Mouse (Mus musculus) hindbrain, embryonic 11.5 days (tissue): ENCODE results near the gene Gpr89. TPM values are rescaled to one million over a fixed set of nuclear protein-coding genes. Genes with fewer than 3 reads are reported as not detected.

ENCODE experiments used
- ATAC-seq: fragments of 200-750 bp; cut with Nextera tagmentation; 2 replicates; pipeline ENCODE4 v1.8.0; 2017; ENCODE audit warnings: mild to moderate bottlenecking, moderate TSS enrichment, moderate library complexity; ENCODE audit not compliant: low FRiP score
- DNase-seq: peaks from one replicate; pipeline ENCODE4 v3.0.0-alpha.2; 2015; ENCODE audit warnings: low spot score
- H3K27ac ChIP-seq: fragments of 300-500 bp; sonication (generic); 2 replicates; pipeline ENCODE4 v1.5.1; 2014; ENCODE audit warnings: mild to moderate bottlenecking, low read depth, low read length
- H3K27me3 ChIP-seq: fragments of 300-500 bp; sonication (generic); 2 replicates; pipeline ENCODE4 v1.6.1; 2014; ENCODE audit warnings: mild to moderate bottlenecking, low read length, moderate library complexity, mixed read lengths; ENCODE audit not compliant: control insufficient read depth, insufficient read depth
- H3K36me3 ChIP-seq: fragments of 300-500 bp; sonication (generic); 2 replicates; pipeline ENCODE4 v1.6.1; 2014; ENCODE audit warnings: mild to moderate bottlenecking, low read length, moderate library complexity, mixed read lengths; ENCODE audit not compliant: control insufficient read depth, insufficient read depth
- H3K4me1 ChIP-seq: fragments of 300-500 bp; sonication (generic); replicated peaks from 2 replicates; pipeline ENCODE4 v1.6.1; 2014; ENCODE audit warnings: low read length, mixed read lengths; ENCODE audit not compliant: control insufficient read depth, insufficient read depth
- H3K4me2 ChIP-seq: fragments of 300-500 bp; sonication (generic); replicated peaks from 2 replicates; pipeline ENCODE4 v1.6.1; 2014; ENCODE audit warnings: mild to moderate bottlenecking, low read depth, low read length
- H3K4me3 ChIP-seq: fragments of 300-500 bp; sonication (generic); 2 replicates; pipeline ENCODE4 v1.5.1; 2014; ENCODE audit warnings: low read depth, low read length
- H3K9ac ChIP-seq: fragments of 300-500 bp; sonication (generic); 2 replicates; pipeline ENCODE4 v1.6.1; 2014; ENCODE audit warnings: low read depth, low read length
- H3K9me3 ChIP-seq: fragments of 300-500 bp; sonication (generic); 2 replicates; pipeline ENCODE4 v1.6.1; 2016; ENCODE audit warnings: low read length; ENCODE audit not compliant: control insufficient read depth
- WGBS: fragments of 180-500 bp; shearing (Covaris S2); extraction: QIAGEN DNeasy Blood & Tissue Kit; methylation state at CpG from one replicate; pipeline ENCODE4 v1.1.7; 2014; 5-methylcytosine and 5-hydroxymethylcytosine counted together
- polyA plus RNA-seq: library from polyadenylated mRNA; unstranded; fragments of >200 nt; fragmentation: Nextera tagmentation; extraction: Ambion mirVana; gene quantifications from 2 replicates; pipeline ENCODE4 v1.2.1, GENCODE M21; 2014

Gpr89 gene
- polyA plus RNA-seq, 1 experiment from 2014 or later, result 45.9 TPM

GRCm38 (mm10) chr3:96845191-96845590 is 60.0 kb downstream of the Gpr89 start:
- no peak overlapping the region for H3K27ac ChIP-seq
- no peak overlapping the region for H3K4me3 ChIP-seq
- H3K27me3 ChIP-seq, result no peaks in the 10 kb centered on the region
- H3K4me2 ChIP-seq, result no peak overlapping the region
- ATAC-seq (no peak), DNase-seq (no peak)
- H3K4me1 ChIP-seq, result no peaks in the 10 kb centered on the region
- H3K9me3 ChIP-seq, result no peaks in the 10 kb centered on the region
- H3K36me3 ChIP-seq, result no peaks in the 10 kb centered on the region
- H3K9ac ChIP-seq, result no peak overlapping the region
- 87% methylated on average over 6 of the region's 6 CpGs for WGBS

- no peaks in the 10 kb centered on the region for H3K4me1 ChIP-seq
- WGBS, result 77% methylated on average over 7 of the region's 7 CpGs
- no peak for ATAC-seq
- H3K27ac ChIP-seq, result no peak overlapping the region
- H3K36me3 ChIP-seq, result no peaks in the 10 kb centered on the region
- no peak overlapping the region for H3K4me2 ChIP-seq
- H3K9ac ChIP-seq, result no peak overlapping the region
- no peak for DNase-seq
- H3K9me3 ChIP-seq, result no peaks in the 10 kb centered on the region
- H3K4me3 ChIP-seq, result no peak overlapping the region
- no peaks in the 10 kb centered on the region for H3K27me3 ChIP-seq
Measured at GRCm38 (mm10) chr3:96838996-96839645, 66.0 kb downstream of the Gpr89 start.

- 67% methylated on average over 2 of the region's 2 CpGs for WGBS
- no peak overlapping the region for H3K27ac ChIP-seq
- no peak for ATAC-seq
- no peaks in the 10 kb centered on the region for H3K36me3 ChIP-seq
- H3K9ac ChIP-seq, result no peak overlapping the region
- H3K27me3 ChIP-seq, result no peaks in the 10 kb centered on the region
- no peak overlapping the region for H3K4me2 ChIP-seq
- no peak for DNase-seq
- no peaks in the 10 kb centered on the region for H3K4me1 ChIP-seq
- H3K9me3 ChIP-seq, result no peaks in the 10 kb centered on the region
- H3K4me3 ChIP-seq, result no peak overlapping the region
Measured at GRCm38 (mm10) chr3:96836414-96836813, 68.7 kb downstream of the Gpr89 start.

GRCm38 (mm10) chr3:96834587-96835348 is 70.4 kb downstream of the Gpr89 start:
- DNase-seq, result no peak
- whole genome bisulfite sequencing, result 72% methylated on average over 7 of the region's 7 CpGs
- no peaks in the 10 kb centered on the region for H3K9me3 ChIP-seq

GRCm38 (mm10) chr3:96832930-96833329 is 72.2 kb downstream of the Gpr89 start:
- DNase-seq (no peak), ATAC-seq (no peak)
- H3K4me2 ChIP-seq, result no peak overlapping the region
- 10% methylated on average over 5 of the region's 5 CpGs for WGBS
- no peak overlapping the region for H3K27ac ChIP-seq
- H3K4me3 ChIP-seq, result no peak overlapping the region
- H3K4me1 ChIP-seq, result no peaks in the 10 kb centered on the region
- no peaks in the 10 kb centered on the region for H3K27me3 ChIP-seq
- H3K9me3 ChIP-seq, result no peaks in the 10 kb centered on the region
- no peaks in the 10 kb centered on the region for H3K36me3 ChIP-seq
- no peak overlapping the region for H3K9ac ChIP-seq

More at GRCm38 (mm10) chr3:96834587-96835348, 70.4 kb downstream of the Gpr89 start:
- H3K4me3 ChIP-seq, result no peak overlapping the region
- no peak overlapping the region for H3K9ac ChIP-seq
- no peaks in the 10 kb centered on the region for H3K27me3 ChIP-seq
- H3K4me1 ChIP-seq, result no peaks in the 10 kb centered on the region
- H3K27ac ChIP-seq, result no peak overlapping the region
- no peak overlapping the region for H3K4me2 ChIP-seq
- no peak for ATAC-seq
- H3K36me3 ChIP-seq, result no peaks in the 10 kb centered on the region

GRCm38 (mm10) chr3:96829856-96830255 is 75.3 kb downstream of the Gpr89 start:
- 79% methylated on average over 10 of the region's 10 CpGs for WGBS
- H3K27me3 ChIP-seq, result no peaks in the 10 kb centered on the region
- ATAC-seq, result no peak

GRCm38 (mm10) chr3:96828984-96829383 is 76.2 kb downstream of the Gpr89 start, which contains the start of the genes Pdzk1 and Cd160:
TSS of gene Pdzk1 (plus strand) at chr3:96829284.
TSS of gene Cd160 (minus strand) at chr3:96829351.
- no peak for ATAC-seq
- H3K4me2 ChIP-seq, result no peak within 1 kb of the TSS
- H3K9ac ChIP-seq, result no peak within 1 kb of the TSS
- WGBS, result 88% methylated on average over 1 of the region's 1 CpGs
- no peak for DNase-seq
- H3K4me1 ChIP-seq, result no peaks in the 10 kb centered on the region
- H3K36me3 ChIP-seq, result no peaks in the 10 kb centered on the region
- no peak within 1 kb of the TSS for H3K27ac ChIP-seq
- H3K4me3 ChIP-seq, result no peak within 1 kb of the TSS
- no peaks in the 10 kb centered on the region for H3K9me3 ChIP-seq
- no peaks in the 10 kb centered on the region for H3K27me3 ChIP-seq

More at GRCm38 (mm10) chr3:96829856-96830255, 75.3 kb downstream of the Gpr89 start:
- no peak overlapping the region for H3K27ac ChIP-seq
- no peak for DNase-seq
- no peak overlapping the region for H3K9ac ChIP-seq
- H3K4me3 ChIP-seq, result no peak overlapping the region
- H3K4me1 ChIP-seq, result no peaks in the 10 kb centered on the region
- no peaks in the 10 kb centered on the region for H3K9me3 ChIP-seq
- no peaks in the 10 kb centered on the region for H3K36me3 ChIP-seq
- no peak overlapping the region for H3K4me2 ChIP-seq

- H3K27ac ChIP-seq, result no peak overlapping the region
- WGBS, result 44% methylated on average over 15 of the region's 15 CpGs
- ATAC-seq, result no peak
Measured at GRCm38 (mm10) chr3:96828308-96828864, 76.8 kb downstream of the Gpr89 start.

More at GRCm38 (mm10) chr3:96828308-96828864, 76.8 kb downstream of the Gpr89 start:
- Histone ChIP-seq H3K4me1 (no peaks in the 10 kb centered on the region), H3K36me3 (no peaks in the 10 kb centered on the region), H3K9me3 (no peaks in the 10 kb centered on the region), H3K4me2 (no peak overlapping the region), H3K27me3 (no peaks in the 10 kb centered on the region), H3K9ac (no peak overlapping the region), H3K4me3 (no peak overlapping the region)
- DNase-seq, result no peak
